Mouse (Mus musculus) left cerebral cortex, adult 18-20 months (tissue): ENCODE measurements around the gene Actg1. TPM values are rescaled to one million over a fixed set of nuclear protein-coding genes. Genes with fewer than 3 reads are reported as not detected.

Source experiments
- DNase-seq, 2 experiments: peaks; one replicate each; pipeline ENCODE4 v3.0.0; 2021 to 2022; ENCODE audit warnings: low spot score in 2 of 2, mixed read lengths in 1 of 2
- long read RNA-seq, 2 experiments: library from polyadenylated mRNA; stranded (forward); transcript quantifications; one replicate each; pipeline ENCODE4 v2.0.0; 2021
- total RNA-seq, 2 experiments: library from RNA; stranded (reverse); gene quantifications; 2 replicates each; pipeline ENCODE4 v1.2.3; 2021

Gene Actg1
- 1,000 to 10,000 TPM; 1,195 to 1,258 TPM for total RNA-seq
- long read RNA-seq, experiment 1, transcript Actg1-204 (5 exons, 1,827 nt): minor isoform, 28 of 1,232 reads
- long read RNA-seq, experiment 1, transcript Actg1-202 (6 exons, 1,952 nt): major isoform, 1,072 of 1,232 reads
- long read RNA-seq, experiment 1, partial matches to known transcripts: 106 of 1,232 reads
- long read RNA-seq, experiment 1, other reads (novel, unspliced or antisense): 26 of 1,232 reads
- long read RNA-seq, experiment 2, transcript Actg1-202 (6 exons, 1,952 nt): major isoform, 1,012 of 1,199 reads
- long read RNA-seq, experiment 2, transcript Actg1-204 (5 exons, 1,827 nt): minor isoform, 31 of 1,199 reads
- long read RNA-seq, experiment 2, partial matches to known transcripts: 130 of 1,199 reads
- long read RNA-seq, experiment 2, other reads (novel, unspliced or antisense): 24 of 1,199 reads

DNA sequence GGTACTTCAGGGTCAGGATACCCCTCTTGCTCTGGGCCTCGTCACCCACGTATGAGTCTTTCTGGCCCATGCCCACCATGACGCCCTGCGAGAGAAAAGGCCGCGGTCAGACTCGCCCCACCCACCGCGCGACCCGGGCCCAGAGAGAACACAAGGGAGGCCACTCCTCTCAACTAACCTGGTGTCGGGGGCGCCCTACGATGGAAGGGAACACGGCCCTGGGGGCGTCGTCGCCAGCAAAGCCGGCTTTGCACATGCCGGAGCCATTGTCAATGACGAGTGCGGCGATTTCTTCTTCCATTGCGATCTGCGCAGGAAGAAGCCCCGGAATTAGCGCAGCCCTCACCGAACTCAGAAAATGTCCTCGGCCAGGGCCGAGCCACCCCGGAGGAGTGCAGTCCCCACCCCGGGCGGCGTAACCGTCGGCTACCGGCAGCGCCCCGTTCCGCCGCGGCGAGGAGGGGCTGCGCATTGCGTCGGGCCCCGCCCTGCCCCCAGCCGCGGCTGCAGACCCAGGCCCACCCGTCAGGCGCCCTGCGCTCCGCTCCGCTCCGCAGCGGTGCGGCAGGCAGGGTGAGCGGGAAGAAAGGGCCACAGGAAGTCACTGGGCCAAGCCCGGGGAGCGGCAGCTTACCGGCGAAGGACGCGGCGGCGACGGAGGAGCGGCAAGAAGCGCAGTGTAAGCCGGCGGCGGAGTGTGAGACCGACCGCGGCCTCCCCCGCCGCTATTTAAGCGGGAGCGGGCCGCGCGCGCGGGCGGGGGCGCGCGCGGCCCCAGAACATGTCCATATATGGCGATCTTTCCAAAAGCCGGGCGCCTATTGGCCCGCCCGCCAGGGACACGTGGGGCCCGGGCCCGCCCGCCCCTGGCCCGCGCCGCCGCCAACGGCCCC lies at the start of gene Actg1:
Actg1 (minus strand) TSS at position 752 of the 893 bp plus-strand sequence.
- peak; percentile 77 to 86 for DNase-seq

DNA sequence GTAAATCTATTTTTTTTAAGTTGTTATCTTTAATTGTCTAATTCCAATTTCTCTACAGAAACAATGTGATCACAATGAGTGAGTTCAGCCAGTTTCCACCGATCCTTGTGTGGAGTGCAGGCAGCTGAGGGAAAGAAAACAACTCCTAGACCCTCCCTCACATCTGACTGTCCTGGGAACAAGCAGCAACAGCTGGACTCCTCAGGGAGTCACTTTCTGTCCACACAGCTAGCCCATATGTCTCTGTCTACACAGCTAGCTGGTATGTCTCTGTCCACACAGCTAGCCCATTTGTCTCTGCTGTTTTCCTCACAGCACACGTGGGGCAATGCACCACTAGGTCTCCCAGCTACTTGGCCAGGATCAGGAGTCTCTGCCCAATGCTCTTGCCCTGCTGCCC lies 49.3 kb upstream of the Actg1 start:
- no peak for DNase-seq

DNA sequence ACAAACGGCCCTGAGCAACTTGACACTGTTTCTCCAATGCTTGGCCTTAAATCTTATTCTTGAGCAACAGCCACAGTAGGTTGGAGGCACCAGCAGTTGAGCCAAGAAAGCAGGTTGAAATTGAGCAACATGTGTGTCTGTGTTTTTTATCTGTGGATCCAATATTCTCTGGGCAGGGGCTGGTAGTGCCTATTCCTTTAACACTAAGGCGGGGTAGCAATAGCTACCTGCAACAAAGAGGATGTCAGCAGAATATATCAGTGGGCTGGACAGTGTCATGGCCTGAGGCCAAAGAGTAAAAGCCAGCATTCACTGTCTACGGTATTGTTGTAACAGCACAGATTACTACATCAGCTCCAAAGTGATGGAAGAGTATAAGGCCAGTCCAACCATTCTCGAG lies 47.3 kb upstream of the Actg1 start:
- no peak for DNase-seq

DNA sequence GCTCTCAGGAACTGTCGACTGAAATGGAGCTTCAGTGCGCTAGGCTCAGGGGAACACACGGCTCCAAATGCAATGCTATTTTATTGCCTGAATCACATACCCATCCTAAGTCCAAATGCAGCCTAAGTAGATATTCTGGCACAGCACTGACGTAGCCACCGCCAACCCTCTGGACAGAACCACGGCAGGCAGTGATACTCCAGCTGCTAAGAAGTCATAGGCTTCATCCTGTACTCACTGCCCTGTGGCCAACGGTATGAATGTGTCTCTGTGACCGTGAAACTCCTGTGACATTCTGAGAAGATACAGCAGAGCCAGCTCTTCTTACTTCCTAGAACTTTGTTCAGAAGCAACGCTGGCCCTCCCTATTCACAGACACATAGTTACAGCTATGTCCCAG lies 40.2 kb upstream of the Actg1 start:
- no peak for DNase-seq

DNA sequence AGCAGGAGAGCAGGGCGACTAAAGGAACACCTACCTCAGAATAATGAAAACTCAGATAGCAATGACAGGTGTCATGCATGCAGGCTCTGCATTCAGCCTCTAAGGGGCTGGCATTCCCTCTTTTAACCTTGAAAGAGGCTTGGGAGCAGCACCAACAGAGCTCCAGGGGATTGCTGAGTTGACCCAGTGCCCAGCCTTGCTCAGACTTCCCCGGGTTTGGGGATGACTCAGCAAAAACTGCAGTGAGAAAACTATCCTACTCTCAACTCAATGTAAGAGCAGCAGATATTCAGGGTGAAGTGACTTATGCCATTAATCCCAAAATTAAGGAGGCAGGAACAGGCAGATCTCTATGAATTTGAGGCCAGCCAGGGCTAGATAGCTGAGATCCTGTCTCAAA lies 38.8 kb upstream of the Actg1 start:
- DNase-seq: no peak

DNA sequence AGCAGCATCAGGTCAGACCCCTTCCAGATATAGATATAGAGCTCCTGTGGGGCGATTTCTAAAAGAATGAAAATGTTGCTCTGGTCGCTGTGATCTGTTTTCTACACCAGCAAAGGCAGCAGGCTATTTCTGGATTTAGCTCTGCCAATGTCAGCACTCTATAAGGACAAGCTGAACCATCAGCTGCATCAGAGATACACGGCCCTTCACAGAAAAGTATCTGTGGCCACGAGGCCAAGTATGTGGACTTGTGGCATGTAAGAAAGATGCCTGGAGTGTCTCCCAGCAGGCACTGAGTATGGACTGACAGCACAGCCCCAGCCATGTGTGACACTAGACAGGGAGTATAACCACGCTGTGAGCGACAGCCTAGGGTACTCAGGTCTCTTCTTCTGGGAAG lies 38.3 kb upstream of the Actg1 start:
- no peak for DNase-seq

DNA sequence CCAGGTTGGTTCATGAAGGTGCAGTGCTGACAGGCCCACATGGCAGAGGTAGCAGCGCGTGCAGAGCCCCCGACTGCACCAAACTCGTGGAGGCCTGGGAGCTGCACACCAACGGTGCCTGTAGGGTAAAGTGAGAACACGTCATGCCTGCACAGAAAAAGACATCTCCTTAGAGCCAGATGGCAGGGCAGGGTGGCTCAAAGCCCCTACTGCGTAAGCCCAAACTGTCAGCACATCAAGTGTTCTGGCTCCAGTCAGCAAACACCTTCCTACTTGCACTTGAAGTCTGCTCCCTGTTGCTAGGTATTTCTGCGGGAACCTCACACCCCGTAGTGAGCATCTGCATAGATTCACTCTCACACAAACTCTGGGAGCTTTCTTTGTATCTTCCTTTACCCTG lies 34.2 kb upstream of the Actg1 start:
- peak; percentile 31 to 48 for DNase-seq

DNA sequence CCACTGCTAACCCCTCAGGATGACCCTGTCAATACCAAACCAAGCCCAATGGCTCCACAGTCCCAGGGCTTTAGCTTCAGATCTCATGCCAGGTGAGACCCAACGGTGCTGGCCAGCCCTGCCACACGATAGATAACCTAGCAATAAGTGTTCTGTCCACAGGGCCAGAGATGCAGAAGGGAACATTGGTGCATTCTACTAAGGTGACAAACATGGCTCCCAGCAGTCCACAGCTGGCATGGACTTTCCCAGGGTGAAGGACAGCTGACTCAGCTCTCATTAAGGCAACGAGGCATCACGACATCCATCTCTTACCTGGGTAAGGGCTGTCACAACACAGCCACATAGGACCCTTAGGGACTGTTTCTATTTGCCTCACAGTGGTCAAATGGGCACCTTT lies 32.8 kb upstream of the Actg1 start:
- no peak for DNase-seq

DNA sequence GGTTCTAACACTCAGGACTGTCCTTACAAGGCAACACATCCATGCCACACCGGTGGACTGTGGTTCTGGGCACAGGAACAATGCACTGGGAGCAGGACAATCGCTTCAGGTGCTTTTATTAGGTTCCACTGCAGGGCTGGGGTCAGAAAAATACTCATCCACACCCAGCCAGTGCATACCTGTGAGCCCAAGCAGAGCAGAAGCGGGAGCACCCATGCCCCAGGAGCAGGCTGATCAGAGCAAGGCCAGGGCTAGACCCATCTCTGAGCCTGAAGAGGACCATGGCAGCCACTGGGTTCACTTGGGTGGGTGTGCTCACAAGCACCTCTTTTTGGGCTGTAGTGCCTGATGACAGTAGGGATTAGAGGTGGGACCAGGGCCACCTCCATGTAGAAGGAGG lies 31.9 kb upstream of the Actg1 start:
- DNase-seq: no peak

DNA sequence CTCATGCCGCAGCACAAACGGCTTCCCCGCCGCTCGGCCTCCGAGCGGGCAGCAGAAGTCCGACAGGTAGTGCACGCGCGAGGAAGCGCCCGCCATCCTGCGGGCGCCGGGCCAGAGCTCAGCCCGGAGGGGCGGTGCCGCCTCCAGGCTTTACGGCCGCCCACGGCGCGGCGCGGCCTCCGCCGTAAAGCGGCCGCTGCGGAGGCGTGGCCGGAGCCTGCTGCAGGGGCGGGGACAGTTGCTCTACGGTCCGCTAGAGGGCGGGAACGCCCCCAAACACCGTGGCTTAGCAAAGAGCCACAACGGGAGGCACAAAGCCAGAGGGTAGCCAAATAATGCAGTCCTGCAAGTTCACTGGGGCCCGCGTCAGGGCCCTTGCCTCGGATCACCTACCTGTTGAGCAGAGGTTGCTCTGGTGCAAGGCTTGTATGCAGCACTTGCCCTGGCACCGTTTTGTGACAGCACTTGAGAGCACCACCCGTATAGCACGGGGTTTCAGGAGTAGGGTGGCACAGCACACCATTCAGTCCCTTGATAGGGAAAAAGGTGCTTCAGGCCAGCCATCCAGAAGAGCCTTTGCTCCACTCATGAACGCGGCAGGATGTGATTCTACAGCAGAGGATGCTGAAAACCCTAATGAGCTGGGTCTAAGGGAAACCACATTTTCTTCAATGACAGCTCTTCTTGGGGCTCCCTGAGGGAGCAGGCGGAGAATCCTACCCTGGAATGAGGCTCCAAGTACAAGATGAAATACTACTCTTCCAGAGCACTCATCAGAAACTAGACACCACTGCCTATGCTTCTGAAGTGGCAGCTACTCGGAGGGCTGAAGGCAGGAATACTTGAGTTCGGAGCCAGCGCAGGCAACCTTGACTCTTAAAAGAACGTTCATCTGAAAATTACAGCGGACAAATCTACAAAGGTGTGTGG lies 30.5 kb upstream of the Actg1 start, which contains the start of gene Faap100:
Faap100 (minus strand) TSS at position 154 of the 930 bp plus-strand sequence.
- peak; percentile 69 to 80 for DNase-seq

DNA sequence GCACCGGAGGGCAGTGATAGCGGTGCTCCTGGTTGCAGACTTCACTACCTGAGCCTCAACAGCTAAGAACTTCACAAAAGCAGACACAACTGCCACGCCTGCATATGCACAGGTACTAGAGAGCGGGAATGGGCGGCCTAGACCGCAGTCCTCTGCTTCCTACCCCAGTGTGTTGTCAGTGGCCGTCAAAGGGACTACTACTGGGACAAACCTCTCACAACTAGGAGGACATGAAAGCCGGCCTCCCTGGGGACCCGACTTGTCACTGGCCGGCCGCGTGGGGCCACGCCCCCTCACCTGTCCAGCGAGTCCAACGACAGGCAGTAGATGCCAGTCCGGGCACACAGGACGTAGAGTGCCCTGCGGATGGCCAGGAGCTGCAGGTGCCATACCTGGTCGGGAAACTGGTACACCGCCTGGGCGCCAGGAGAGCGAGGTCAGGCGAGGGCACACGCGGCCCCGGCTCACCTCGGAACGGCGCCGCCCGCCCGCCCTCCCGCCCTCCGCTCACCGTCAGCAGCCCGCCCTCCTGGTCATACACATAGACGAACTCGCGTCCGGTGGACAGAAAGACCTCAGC lies 29.8 kb upstream of the Actg1 start:
- no peak for DNase-seq

DNA sequence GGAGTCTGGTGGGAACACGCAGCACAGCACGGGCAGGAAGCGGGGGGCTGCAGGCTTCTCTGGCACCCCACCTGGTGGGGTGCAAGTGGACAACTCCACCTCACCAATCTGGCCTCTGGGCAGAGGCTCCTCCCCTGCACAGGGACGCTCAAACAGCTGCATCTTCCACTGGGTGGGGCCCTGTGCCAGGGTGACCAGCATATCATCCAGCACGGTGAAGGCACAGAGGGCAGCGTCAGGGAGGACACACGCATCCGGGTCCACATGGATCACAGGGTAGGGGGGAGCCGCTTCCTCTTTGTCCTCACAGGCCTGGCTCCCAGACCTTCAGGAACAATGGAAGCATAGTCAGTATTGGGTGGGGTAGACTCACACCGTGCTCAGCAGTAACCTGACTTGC lies 29.0 kb upstream of the Actg1 start:
- no peak for DNase-seq

DNA sequence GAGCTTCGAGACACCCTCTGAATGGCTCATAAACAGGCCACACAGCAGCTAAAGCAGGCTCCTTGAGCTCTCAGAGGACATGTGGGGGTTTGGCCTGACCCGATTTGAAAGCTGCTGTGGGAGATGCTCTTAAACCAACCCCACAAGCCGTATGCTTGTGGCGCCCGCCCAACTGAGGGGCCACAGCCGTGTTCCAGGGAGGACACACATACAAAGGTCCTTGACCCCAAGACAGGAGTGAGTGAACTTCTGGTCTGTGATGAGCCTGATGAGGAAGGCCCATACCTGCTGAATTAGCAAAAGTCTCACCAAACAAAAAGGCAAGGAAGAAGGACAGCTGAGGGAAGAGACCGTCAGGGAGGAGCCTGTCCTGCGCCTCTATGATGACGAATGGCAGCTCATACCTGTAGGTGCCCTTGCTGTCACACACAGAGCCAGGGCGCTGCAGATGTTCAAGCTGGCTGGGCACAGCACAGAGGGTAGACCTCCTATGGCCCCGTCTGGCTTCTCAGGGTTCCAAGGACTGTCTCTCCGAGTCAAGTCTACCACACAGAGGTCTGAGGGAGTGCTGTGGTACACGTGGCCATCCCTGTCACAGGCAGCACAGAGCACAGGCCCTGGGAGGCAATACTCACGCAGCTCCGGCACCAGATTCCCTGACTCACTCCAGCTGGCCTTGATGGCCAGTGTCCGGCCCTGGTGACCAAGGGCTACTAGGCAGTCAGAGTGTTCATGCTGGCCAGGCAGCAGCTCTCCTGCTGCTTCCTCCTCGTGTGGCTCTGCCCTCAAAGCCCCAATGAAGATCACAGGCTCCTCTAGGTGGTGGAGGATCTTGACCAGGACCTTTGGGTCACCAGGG lies 28.2 kb upstream of the Actg1 start:
- no peak for DNase-seq

DNA sequence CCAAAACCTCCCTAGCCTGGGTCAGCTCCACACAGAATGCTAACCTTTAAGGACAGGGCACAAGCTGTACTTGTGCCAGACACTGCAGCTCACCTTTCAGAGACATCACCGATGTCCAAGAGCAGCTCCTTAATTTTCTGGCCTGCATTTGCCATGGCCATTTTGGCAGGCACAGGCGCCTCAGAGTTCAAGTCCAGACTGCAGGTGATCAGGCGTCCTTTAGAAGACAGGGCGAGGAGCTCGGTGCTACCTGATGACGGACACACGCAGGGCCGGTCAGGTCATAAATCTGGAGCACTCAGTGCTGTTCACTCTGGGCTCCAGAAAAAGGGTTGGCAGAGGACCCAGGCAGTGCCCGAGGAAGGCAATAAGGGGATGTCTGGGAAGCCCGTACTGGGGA lies 27.0 kb upstream of the Actg1 start:
- no peak for DNase-seq

DNA sequence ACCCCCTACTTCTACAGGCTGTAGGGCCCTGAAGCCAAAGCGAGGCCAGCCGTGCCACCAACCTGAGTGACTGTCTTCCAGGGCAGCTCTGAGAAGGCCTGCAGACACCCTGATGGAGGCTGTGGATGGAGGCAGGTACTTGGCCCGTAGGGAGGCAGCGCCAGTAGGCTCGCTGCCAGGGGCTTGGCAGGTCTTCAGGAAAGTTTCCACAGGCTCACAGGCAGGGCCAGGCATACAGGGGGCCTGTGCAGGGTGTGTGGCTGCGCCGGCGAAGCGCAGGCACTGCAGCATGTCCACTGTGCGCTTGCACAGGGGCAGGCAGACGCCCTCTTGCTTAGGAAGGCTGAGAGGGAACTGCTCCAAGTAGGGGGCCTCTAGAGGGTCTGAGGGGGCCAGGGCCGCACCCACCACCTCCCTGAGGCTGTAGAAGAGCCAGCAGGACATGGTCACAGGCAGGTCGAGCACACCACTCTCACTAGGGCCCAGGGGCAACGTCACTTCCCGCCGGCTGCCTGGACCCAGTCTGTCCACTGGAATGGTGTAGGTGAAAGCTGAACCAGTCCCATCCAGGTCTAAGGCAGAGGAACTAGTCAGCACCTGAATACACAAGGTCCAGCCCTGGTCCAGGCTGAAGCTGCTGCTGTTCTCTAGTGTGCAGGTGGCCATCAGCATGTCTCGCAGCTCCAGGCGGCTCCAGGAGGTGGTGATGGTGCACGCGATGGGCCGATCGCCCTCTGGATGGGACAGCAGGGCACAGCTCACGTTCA lies 25.7 kb upstream of the Actg1 start:
- DNase-seq: no peak

DNA sequence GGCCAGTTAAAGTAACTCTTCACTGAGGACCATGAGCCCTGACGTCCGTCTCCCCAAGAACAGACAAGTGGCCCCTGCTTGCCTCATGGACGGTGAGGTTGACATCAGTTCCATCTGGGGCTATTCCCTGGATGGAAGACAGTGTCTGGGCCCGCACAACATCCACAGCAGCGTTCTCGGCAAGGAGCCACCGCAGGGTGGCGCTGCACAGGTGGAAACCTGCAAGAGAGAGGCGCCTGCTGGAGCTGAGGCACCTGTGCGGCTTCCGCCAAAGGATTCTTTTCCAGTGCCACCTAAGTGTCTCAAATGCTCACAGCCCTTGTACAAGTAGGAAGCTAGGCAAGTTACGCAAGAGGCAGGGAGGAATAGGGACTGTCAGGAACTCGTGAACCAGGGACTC lies 24.7 kb upstream of the Actg1 start:
- no peak for DNase-seq

DNA sequence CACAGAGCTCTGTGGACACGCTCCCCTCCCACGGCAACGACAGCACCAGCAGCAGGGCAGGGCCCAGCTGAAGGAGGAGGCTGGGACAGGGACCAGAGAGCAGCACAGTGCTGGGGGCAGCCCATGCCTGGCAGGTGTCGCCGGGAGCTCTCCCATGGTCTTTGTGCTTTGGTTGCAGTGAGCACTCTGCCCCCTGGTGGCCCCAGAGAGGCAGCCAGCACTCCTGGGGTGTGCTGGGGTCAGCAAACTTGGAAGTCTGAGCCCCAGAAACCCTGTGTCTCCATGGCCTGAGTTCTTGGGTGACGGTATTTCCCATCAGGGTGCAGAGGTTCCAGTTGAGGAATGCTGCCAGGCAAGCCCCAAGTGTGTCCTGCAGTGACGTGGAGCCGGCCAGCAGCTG lies 21.3 kb upstream of the Actg1 start:
- peak; percentile 39 to 53 for DNase-seq

DNA sequence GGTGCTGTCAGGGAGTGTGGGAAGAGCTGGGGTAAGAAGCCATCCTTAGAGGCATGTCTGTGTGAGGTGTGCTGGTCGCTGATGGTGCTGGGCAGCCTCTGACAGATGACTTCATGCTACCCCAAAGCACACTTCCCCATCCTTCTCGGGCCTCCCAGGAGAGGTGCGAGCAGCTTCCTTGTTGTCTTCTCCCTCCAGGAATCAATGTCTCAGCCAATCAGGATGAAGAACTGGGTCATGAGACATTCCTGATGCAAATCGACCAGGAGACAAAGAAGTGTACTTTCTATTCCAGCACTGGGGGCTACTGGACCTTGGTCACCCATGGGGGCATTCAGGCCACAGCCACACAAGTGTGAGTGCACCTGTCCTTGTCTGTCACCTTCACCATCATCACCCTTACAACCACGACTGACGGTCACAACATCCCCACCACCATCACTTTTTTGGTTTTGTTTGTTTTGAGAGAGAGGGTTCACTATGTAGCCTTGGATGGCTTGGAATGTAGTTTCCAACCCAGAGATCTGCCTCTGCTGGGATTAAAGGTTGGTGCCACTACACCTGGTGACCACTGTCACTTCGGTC lies 18.2 kb upstream of the Actg1 start:
- no peak for DNase-seq

DNA sequence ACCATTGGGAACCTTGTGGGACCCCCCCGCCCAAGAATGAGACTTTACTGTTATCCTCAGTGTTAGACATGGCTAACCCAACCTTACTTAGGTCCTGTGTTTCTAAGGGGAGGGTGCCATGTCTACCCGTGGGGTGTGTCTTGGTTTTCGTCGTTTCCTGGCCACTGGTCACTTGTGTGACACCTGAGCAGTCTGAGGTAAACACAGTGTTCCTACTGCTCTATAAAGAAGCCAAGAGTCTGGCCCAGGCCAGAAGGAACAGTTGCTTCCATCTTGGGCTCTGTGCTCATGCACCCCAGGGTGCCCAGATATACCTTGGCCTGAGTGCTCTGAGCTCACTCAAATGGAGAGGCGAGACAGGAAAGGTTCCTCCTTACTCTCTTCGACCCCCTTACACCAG lies 14.5 kb upstream of the Actg1 start:
- no peak for DNase-seq
